Mouse (Mus musculus): ENCODE measurements around the gene Auts2.

Gene Auts2

DNA sequence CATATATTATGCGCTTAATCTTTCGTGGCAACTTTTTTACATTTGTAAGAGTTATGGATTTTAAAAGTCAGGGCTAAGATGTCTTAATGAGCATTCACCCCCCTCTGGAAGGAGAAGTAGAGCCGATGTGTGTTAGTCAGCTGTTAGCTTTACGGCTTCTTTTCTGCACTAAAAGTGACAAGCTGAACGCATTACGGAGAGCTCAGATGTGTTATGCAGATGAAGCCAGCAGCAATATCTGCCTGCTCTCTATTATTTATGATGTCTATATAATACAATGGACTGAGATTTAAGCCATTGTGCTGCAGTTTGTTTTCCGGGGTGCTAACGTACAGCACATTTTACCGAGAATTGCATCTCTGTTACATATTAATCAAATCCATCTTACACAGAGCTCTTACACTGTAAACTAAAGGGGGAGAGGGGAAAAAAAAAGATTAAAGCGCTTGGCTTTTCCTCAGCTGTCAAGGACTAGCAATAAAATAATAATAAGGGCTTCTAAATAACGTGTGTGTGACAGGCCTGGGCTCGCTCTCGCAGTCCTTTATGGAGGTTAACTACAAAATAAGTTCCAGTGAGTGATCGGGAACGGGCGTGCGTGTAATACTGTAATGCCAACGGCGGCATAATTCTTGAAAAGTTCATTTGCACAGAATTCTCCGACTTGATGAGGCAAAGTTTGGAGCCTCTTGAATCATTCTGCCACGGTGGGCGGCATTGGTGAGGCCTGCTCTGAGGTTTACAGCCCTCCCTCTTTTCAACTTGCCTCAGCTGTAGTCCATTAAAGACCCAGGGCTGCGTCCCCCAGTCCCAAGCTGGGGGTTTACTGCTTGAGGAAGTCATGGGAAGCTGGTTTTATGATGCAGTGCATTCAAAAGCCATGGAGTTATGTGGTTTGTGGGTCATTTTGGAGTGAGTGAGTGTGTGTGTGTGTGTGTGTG is 961.8 kb downstream of the Auts2 start:
- no peak for DNase-seq (ENCODE audit: low spot score in 2 of 2)

DNA sequence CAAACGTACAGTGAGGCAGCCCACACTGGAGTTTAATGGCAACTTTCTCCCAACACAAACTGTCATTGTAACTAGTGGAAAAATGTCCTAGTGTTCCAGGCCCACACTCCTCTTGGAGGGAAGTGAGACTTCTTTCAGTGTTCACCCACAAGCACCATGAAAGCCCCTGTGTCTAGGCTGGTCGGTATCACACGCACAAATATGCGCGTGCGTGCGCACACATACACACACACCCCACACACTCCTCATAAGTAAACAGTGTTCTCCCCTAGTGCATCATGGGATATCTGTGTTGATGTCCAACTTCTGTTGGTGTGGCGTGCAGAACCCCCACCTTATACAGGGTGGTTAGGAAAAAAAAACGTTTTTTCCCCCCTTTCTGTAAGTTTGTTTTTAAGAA is 964.4 kb downstream of the Auts2 start:
- no peak for DNase-seq (ENCODE audit: low spot score in 2 of 2)

DNA sequence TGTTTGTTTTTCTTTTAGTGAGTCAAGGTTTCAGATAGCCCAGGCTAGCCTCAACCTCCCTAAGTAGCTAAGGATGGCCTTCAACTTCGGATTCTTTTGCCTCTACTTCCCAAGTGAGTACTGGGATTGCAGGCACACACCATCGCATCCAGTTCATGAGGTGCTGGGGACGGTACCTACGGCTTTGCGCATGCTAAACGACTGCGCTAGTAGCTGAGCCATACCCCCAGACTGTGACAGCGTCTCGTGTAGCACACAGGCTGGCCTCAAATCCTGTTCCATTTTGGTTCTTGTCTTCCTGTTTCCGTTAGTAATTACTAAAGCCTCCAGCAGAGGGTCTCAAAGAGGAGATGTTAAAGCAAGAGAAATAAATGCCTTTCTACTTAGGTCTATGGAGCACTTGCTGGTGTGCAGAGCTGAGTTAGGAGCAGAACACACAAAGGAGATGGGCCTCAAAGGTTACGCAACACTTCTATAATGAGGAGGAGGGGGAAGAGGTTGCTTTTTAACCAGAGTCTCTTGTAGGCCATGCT is 967.3 kb downstream of the Auts2 start:
- DNase-seq (ENCODE audit: low spot score in 2 of 2), result no peak

DNA sequence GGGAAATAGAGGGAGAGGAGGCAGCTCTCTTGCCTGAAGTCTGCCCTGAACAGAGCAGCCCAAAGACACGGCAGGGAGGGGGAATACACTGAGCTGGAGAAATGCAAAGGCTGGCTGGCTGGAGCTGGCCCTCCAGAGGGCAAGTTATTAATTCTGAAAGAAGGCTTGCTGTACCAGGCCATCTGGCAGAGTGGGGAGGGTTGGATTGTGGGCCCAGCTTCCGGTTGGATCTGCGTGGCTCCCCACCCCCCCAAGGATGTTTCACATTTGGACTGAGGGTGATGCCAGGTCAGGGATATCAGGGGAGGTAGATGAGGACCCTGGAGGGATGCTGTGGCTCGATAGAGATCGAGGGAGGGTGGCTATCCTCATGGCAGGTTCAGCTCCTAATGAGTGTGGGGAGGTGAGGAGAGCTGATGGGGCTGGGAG is 968.0 kb downstream of the Auts2 start:
- no peak for DNase-seq (ENCODE audit: low spot score in 2 of 2)

DNA sequence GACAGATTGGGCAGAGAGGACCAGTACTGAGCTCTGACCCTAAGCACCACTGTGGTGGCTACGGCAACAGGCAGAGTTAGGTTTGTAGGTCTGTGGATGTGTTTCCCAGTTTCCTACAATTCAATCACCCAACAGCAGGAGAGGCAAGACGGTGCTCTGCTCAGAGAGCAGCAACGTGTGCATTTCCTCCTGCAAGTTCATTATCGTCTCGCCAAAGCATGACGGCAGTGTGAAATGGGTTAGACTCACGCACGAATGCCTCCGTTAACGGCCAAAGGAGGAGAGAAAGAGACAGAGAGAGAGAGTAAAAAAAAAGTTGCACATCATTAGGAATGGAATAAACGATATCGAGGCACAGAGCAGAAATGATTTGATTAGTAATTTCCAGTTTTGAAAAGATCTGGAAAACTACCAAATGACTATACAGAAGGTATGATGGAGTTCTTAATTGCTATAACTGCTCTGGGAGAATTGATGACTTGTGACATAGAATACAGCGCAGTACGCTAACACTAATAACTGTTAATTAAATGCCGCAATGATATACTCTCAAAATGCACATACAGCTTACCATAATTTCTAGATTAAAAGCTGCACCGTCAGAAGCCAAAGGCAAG is 968.6 kb downstream of the Auts2 start:
- DNase-seq (ENCODE audit: low spot score in 2 of 2), result no peak

DNA sequence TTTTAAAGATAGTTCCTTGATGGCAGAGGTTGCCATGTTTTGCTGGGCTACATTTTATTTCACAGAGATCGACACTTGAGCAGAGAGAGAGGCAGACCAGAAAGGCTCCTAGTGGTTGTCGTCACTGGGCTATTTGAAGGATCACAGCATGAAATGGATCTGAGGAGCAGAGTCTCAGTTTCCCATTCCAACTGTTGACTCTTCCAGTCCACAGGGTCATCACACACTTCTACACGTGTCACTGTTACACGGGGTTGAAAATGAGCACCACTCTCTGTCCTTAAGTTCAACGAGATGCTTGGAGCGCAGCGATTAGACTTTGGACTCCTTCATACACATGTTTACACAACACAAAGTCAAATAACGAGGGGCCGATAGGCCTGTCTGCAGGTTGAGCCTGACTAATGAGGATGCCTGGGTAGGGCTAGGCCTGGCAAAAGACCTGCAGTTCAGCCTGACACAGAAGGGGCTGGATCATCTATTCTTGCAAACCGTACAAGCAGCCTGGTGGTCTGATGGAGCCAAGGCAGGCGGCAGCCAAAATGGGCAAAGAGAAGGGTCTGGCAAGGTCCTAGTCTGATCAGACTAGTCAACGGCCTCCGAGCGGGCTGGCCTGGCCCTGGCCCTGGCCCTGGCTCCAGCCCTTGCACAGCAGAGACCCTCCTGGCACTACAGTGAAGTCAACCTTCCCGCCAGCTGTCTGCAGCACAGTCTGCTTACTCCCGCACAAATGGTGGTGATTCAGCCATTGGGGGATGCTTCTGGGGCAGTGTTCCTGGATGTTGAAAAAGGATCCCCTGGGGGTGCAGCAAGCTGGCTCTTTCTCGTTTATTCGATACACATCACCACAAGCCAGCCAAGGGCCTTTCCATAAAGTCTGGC is 969.6 kb downstream of the Auts2 start:
- DNase-seq (ENCODE audit: low spot score in 2 of 2), result no peak

DNA sequence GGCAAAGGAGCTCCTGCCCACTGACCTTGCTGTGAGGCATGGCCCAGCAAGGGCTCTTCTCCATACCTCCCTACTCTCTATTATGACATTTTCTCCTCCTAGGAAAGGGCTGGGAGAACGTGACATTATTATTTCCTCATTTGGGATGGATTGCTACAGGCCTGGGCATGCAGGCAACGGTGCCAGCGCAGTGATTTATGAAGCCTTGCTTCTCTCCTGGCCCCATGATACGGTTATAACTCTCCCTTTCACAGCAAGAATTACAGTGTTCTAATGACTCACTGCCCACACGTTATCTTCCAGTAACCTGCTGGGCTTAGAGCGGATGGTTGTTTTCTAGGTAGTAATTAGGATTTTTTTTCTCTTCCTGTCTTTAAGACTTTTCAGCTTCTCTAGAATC is 977.1 kb downstream of the Auts2 start:
- DNase-seq (ENCODE audit: low spot score in 2 of 2), result no peak

DNA sequence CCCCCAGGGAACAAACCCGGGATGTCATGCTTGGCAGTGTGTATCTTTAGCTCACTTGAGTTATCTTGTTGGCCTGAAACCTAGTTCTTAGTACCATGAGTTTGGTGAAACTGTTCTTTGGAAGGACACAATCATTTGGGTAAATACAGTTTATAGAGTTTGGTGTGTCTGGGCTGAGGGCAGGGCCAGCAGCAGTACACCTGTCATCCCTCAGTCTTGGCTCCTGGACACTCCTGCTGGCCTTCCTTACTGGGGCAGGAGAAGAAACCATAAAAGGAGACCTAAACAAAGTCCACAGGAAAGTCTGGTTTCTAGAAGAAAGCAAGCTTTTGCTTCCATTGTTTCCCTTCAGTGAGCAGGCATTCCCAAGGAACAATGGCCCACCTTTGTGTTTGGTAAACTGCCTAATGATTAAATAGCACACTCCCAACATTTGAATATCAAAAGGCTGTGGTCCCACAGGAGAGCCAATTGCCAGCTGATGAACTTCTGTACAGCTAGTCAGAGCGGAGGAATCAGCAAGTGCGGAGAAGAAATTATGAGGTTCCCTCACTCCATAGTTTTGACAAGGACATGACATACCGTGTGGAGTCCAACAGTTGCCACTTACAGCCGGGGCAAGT is 979.4 kb downstream of the Auts2 start:
- DNase-seq (ENCODE audit: low spot score in 2 of 2), result no peak

DNA sequence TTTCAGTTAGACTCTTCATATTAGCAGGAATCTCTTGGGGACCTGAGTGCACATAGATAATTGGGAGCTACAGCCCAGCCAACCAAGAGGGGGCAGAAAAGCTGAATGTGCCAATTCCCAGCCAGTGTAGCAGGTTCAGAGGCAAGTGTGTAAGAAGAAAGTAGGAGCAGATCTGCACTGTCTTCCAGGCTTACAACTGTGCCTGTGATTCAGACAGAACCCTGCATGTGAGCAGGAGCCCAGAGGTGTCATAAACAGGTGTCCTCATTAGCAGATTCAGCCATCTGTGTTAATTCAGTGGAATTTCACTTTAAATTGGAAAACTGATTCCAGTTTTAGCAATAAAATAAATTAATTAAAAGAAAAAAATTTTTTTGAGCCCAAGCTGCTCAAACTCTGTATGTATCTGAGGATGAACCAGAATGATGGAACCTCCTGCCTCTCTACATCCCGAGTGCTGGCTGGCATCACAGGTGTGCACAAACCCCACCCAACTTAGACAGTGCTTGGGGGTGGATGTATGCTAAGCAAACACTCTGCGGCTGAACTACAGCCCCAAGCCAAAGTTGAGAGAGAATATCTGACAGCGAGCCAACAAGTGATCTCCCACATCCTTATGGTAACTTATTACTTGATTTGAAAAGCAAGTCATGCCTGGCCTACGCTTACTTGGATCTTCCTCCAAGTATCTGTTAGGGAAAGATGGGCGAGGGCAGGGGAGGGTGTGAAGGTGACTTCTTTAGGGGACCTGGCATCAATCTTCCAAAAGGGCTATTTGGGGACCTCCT is 982.2 kb downstream of the Auts2 start:
- no peak for DNase-seq (ENCODE audit: low spot score in 2 of 2)

DNA sequence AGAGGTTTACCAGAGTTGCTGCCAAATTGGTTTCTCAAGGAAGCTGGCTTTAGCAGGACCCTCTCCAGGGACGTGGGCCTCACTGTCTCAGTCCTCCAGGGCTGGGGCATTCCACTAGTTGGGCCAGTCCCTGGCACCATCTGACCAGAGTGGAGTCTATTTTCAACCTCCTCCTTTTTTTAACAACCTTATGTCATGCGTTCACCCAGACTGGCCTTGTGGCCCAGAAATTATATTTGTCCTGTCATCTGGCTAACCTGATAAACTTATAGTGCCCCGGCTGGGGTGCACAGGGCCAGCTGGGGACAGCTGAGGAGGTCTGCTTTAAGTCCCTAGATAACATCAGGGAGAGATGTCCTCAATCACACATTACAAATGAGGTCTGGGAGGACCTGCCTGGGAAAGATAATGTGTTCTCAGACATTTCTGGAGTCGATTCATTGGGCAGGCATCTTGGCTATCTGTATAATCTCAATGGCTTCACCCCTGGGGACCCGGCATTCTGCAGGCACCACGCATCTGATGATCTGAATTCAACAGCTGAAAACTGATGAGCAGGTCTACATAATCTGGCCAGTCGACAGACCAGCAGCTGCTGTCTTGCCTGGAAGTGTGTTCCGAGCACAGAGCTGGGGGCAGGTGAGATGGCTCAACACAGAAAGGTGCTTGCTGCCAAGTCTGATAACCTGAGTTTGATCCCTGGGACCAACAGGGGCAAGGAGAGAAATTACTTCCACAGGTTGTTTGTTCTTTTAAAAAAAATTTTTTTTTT is 984.6 kb downstream of the Auts2 start:
- DNase-seq (ENCODE audit: low spot score in 2 of 2), result no peak

DNA sequence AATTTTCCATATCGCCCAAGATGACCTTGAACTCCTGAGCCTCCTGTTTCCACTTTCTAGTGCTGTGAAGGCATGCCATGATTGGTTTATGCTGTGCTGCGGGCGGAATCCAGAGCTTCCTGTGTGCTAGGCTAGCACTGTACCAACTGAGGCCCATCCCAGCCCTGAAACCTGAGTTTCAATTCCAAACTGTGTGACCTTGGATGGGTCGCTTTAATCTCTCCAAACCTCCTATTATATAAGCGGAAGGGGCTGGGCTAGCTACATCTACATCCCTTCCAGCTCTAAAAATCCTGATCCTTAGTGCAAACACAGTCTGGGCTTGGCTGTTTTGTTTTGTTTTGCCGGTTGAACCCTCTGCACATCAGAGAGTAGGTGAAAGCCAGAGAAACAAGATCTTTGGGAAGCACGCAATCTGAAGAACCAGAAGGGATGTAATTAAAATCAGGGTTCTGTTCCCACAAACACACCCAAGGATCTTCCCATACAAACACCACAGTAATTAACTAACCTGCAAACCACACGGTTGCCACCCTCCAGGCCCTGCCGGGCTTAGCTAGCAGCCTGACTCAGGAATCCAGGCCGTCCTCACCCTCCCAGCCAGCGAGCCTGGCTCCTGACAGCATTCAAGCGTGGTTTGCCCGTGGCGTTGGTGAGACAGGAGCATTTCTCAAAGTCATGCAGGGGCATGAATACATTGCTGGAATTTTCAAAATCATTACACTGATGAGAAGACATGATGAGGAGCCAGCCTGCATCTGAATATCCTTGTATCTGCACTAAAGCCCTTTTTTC is 985.4 kb downstream of the Auts2 start:
- DNase-seq (ENCODE audit: low spot score in 2 of 2), result no peak

DNA sequence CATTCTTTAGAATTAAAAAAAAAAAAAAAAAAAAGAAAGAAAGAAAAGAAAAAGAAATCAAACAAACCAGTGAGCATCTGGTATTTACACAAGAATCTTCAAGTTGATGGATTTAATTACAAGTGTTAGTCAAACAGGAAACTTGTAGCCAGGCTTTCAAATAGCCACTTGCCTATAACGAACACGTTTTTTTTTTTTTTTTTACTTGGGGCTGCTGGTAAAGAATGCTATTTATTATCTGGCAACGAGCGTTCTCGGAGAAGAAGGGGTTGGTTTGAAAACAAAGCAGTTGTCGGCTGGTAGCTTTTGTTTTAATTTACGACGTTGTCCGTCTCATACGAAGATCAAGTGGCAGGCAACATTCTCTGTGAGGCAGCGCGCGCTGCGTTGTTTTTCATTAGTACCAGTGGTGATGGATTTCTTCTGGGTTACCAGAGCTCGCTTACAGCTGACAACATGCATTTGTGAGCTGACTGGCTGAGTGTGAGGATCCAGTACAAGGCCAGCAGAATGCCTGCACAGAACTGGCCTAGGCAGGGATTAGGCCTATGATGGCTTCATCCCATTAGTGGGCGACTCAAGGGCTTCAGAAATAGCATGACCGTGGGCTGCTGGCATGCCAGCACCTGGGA is 994.1 kb downstream of the Auts2 start:
- DNase-seq (ENCODE audit: low spot score in 2 of 2), result no peak

DNA sequence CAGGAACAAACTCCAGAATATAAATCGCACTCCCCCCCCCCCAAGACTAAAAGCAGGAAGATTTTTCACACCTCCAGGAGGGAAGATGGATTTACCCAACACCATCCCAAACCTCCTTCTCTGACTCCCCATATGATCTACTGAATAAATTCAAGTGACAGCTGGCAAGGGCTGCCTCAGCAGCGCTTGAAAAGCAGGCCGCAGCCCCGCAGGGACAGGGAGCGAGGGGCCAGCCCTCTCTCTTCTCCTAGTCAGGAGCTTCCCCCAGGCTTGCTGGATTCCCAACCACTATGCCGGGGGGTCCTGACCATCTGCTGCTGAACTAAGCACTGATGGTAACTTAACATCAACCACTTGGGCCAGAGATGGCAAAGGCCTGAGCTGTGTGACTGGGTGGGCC is 995.2 kb downstream of the Auts2 start:
- no peak for DNase-seq (ENCODE audit: low spot score in 2 of 2)

DNA sequence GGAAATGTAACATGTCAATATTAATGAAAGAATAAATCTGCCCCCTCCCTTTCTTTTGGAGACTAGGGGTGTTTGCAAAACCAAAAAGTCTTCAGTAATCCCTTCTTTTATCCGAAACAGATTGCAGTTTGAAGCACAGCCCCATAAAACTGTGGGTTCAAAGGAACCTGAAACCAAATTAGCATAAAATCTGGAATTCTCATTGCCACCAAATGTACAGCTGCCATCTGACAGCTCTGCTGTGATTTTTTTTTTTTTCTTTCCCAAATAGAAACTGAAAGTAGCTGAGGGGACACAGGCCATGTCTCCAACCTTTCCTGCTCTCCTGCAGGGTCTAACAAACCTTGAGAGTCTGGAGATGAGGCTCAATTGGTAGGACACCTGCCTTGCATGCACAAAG is 996.7 kb downstream of the Auts2 start:
- DNase-seq (ENCODE audit: low spot score in 2 of 2), result no peak

DNA sequence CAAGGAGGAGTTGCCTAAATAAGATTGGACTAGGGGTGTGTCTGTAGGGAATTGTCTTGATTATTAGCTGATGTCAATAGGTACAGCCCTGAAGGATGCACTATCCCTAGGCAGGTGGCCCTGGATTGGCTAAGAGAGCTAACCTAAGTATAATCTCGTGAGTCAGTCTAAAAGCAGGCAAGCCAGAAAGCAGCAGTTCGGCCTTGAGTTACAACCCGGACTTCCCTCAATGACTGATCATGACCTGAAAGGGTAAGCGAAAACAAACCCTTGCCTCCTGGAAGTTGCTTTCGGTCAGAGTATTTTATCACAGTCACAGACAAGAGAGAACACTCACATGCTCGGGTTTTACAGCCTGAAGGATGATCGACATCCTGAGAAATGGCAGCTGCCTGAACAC is 998.8 kb downstream of the Auts2 start:
- no peak for DNase-seq (ENCODE audit: low spot score in 2 of 2)

DNA sequence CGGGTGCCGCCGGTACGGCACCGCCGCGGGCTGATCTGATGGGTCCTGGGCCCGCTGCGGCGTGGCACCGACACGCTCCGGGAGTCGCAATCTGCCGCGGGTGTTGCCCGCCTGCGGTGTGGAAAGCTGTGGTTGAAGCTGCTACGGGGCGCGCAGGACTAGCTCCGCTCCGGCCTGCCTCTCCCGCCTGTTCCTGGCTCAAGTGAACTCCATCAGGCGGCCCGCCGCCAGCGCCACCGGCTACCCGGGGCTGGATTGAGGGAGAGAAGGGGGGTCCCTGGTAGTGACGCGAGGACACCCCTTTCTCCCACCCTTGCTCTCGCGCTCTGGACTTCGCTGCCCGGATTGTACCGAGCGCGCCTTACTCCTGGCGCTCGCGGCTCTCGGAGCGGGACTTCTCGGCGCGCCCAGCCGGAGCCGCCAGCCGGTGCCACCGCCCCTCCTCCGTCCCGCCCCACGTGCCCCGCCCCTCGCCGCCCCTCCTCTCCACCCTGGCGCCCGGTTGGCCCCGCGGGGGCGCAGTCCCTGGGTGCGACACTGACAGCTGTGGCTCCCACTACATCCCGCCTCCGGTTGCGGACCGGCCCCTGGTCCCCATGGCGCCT is 1004.7 kb downstream of the Auts2 start:
- peak in 1 of 2 experiments; percentile 46 for DNase-seq (ENCODE audit: low spot score in 2 of 2)

DNA sequence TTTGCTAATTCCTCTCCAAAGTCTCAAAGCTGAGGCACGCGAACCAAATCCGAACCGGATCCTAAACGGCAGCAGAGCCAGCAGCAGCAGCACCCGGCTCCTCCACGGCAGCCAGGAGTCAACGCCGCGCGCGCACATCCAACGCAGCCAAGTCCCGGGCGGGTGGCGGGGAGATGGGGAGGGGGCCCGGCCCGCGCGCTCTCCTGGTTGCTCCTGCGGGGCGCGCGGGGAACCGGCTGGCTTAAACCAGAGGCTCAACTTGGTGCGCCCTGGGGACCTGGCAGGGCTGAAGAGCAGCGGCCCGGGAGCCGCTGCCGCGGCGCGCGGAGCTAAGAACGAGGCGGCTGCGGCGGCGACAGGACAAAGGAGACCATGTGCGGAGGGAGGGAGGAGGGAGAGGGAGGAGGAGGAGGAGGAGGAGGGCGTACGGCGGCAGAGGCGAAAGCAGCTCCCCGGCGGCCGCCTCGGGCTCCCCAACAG is 1005.3 kb downstream of the Auts2 start:
- DNase-seq (ENCODE audit: low spot score in 2 of 2), result peak; percentile 32 to 49
